ENCODE assay signal across 11 mouse cellular contexts in the genomic region with DNA sequence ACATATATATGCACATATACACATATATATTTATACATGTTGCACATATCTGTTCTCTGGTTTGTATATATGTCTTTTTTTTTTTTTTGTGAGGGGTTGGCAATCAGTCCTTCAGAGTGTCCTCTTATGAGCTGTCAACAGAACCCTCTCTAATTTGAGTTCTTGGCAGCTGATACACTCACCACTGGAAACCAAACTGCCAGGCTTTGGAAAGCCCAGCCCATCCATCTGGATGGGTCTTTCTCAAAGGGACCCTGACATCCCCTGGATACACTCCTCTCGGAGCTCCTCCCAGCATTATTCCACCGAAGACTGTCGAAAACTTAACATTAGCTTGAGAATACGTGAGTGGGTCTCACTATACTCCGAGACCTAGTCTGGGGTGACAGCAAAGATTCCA.
DNase-seq lines count a peak whose midpoint lies in the region; ATAC-seq and TF ChIP-seq lines count a peak whose summit lies in the region.
"Had no signal": no experiment of that assay in that cellular context is flagged by ENCODE, and none has a peak within 500 bp of the region (broad histone marks: within the 10 kb centered on the region; RNA-seq: fewer than 3 reads in every experiment).

No protein-coding gene starts in this region.

- H3K9me3 ChIP-seq in lung, embryonic 14.5 days (ENCODE audit: low read depth, low read length) = no peaks in the 10 kb centered on the region
- H3K9me3 ChIP-seq in embryonic facial prominence, embryonic 14.5 days (ENCODE audit: control insufficient read depth, low read length) = peaks cover 3% of the 10 kb centered on the region; the same call in 1 of the 2 replicates
- H3K9me3 ChIP-seq in limb, embryonic 10.5 days (replicated peaks) = no peaks in the 10 kb centered on the region

- H3K9ac ChIP-seq in lung, embryonic 14.5 days = no peak overlapping the region
- no peak overlapping the region for H3K9ac ChIP-seq in embryonic facial prominence, embryonic 14.5 days (ENCODE audit: low read depth, low read length)

- WGBS in lung, embryonic 14.5 days = 43% methylated on average over 5 of the region's 5 CpGs
- 44% methylated on average over 5 of the region's 5 CpGs for WGBS in embryonic facial prominence, embryonic 14.5 days
- WGBS in limb, embryonic 10.5 days = 41% methylated on average over 5 of the region's 5 CpGs
- 94% methylated on average over 5 of the region's 5 CpGs for WGBS in thymus, adult 2 months

- no peak overlapping the region for H3K4me3 ChIP-seq in lung, embryonic 14.5 days (ENCODE audit: low read depth, low read length)
- H3K4me3 ChIP-seq in embryonic facial prominence, embryonic 14.5 days (ENCODE audit: low read depth, low read length) = no peak overlapping the region
- no peak overlapping the region for H3K4me3 ChIP-seq in limb, embryonic 10.5 days
- H3K4me3 ChIP-seq in thymus, adult 2 months (ENCODE audit: control insufficient read depth, insufficient read depth, low read length) = no peak overlapping the region
- H3K4me3 ChIP-seq: erythroblast, embryonic 14.5 days had no signal

- no peaks in the 10 kb centered on the region for H3K36me3 ChIP-seq in lung, embryonic 14.5 days (ENCODE audit: insufficient read depth)
- H3K36me3 ChIP-seq in embryonic facial prominence, embryonic 14.5 days (ENCODE audit: control insufficient read depth, insufficient read depth, low read length) = no peaks in the 10 kb centered on the region
- H3K36me3 ChIP-seq in limb, embryonic 10.5 days = no peaks in the 10 kb centered on the region
- H3K36me3 ChIP-seq in thymus, adult 2 months (ENCODE audit: control insufficient read depth, insufficient read depth, low read length) = no peaks in the 10 kb centered on the region

- H3K27ac ChIP-seq in lung, embryonic 14.5 days (ENCODE audit: low read depth) = peak overlapping the region; percentile 48; the same call in 1 of the 2 replicates
- H3K27ac ChIP-seq in embryonic facial prominence, embryonic 14.5 days (replicated peaks; ENCODE audit: low read depth, low read length) = peak overlapping the region; percentile 48
- H3K27ac ChIP-seq in limb, embryonic 10.5 days = 0 out of 2 replicates have a peak overlapping the region, but pooled peaks have one; percentile 69
- H3K27ac ChIP-seq in thymus, adult 2 months (ENCODE audit: control insufficient read depth, insufficient read depth, low read length) = no peak overlapping the region

- no peak for TF ChIP-seq CTCF in lung, embryonic 14.5 days (IDR thresholded peaks at IDR 0.05; ENCODE audit: low read depth)
- TF ChIP-seq CTCF in thymus, adult 2 months (IDR thresholded peaks at IDR 0.05; ENCODE audit: borderline replicate concordance, control insufficient read depth, extremely low read depth, insufficient read depth, low read length, poor library complexity) = no peak

- H3K4me1 ChIP-seq in lung, embryonic 14.5 days (ENCODE audit: insufficient read depth) = peaks cover 18% of the 10 kb centered on the region
- H3K4me1 ChIP-seq in embryonic facial prominence, embryonic 14.5 days (ENCODE audit: control insufficient read depth, insufficient read depth, low read length) = peaks cover 23% of the 10 kb centered on the region
- H3K4me1 ChIP-seq in limb, embryonic 10.5 days = peaks cover 26% of the 10 kb centered on the region
- H3K4me1 ChIP-seq in thymus, adult 2 months (replicated peaks; ENCODE audit: control insufficient read depth, insufficient read depth, low read length) = no peaks in the 10 kb centered on the region

- peak; percentile 48 for ATAC-seq in lung, embryonic 14.5 days (ENCODE audit: insufficient read depth)
- ATAC-seq in embryonic facial prominence, embryonic 14.5 days (ENCODE audit: low read depth) = no peak

- no peak for TF ChIP-seq POLR2A in thymus, adult 2 months (IDR thresholded peaks at IDR 0.05; ENCODE audit: control insufficient read depth, extremely low read depth, insufficient read depth, low read length, poor library complexity)

- peak; percentile 40 to 41 for DNase-seq in cerebellum, postnatal 14 days
- DNase-seq in cerebellum, adult 18-20 months = no peak
- DNase-seq in lung, embryonic 14.5 days = peak; percentile 43
- DNase-seq in lung, adult 18-20 months = no peak
- no peak for DNase-seq in embryonic facial prominence, embryonic 14.5 days (ENCODE audit: low spot score)
- DNase-seq in limb, embryonic 10.5 days (ENCODE audit: low spot score) = no peak
- no peak for DNase-seq in frontal cortex, postnatal 10 days (ENCODE audit: low spot score in 2 of 2)
- DNase-seq in thymus, adult 2 months = no peak
- DNase-seq: cerebellum, postnatal 25 days had no signal

- no peaks in the 10 kb centered on the region for H3K27me3 ChIP-seq in lung, embryonic 14.5 days (ENCODE audit: insufficient read depth, low read length)
- H3K27me3 ChIP-seq in embryonic facial prominence, embryonic 14.5 days (replicated peaks; ENCODE audit: control insufficient read depth, insufficient read depth, low read length) = no peaks in the 10 kb centered on the region
- H3K27me3 ChIP-seq in limb, embryonic 10.5 days (ENCODE audit: low read depth, poor library complexity, severe bottlenecking) = no peaks in the 10 kb centered on the region
- H3K27me3 ChIP-seq in thymus, adult 2 months (ENCODE audit: control insufficient read depth, insufficient read depth, low read length) = no peaks in the 10 kb centered on the region

- H3K4me2 ChIP-seq in lung, embryonic 14.5 days = no peak overlapping the region; the same call in 1 of the 2 replicates
- H3K4me2 ChIP-seq in embryonic facial prominence, embryonic 14.5 days (ENCODE audit: low read depth, low read length) = no peak overlapping the region
- H3K4me2 ChIP-seq: liver, embryonic 11.5 days had no signal

Comparison
In these comparisons a context has a peak if more than half of its experiments do, and no peak if none do; other contexts are left out.
1. DNase-seq: peak in cerebellum, postnatal 14 days (2 of 2) and lung, embryonic 14.5 days (single experiment); none in cerebellum, adult 18-20 months (0 of 2), lung, adult 18-20 months (0 of 2), embryonic facial prominence, embryonic 14.5 days (single experiment), limb, embryonic 10.5 days (single experiment), frontal cortex, postnatal 10 days (0 of 2) and thymus, adult 2 months (single experiment).